Mouse (Mus musculus) cerebellum, postnatal 14 days (tissue): ENCODE data around the gene Nkiras2.

Experiments
- DNase-seq, 2 experiments: peaks; one replicate each; pipeline ENCODE4 v3.0.0; 2021; ENCODE audit warnings: mixed read lengths in 2 of 2

Nkiras2 gene

DNA sequence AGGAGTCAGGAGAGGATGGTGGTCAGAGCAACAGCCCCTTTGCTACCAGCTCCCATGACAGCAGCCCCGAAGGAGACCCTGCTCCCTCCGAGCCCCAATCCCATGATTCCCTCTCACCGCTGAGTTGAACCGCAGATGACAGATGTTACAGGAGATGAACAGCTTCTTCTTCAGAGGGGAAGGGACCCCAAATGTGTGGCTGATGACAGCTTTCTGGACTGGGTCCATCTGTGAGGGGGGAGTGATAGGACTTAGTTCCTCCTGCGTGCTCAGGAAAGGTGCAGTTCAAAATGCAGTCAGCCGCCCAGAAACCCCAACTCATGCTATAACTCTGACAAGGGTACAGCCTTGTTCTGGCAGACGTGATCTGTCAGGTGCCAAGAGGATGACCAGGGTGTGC, 15.5 kb downstream of the Nkiras2 start:
- no peak for DNase-seq

DNA sequence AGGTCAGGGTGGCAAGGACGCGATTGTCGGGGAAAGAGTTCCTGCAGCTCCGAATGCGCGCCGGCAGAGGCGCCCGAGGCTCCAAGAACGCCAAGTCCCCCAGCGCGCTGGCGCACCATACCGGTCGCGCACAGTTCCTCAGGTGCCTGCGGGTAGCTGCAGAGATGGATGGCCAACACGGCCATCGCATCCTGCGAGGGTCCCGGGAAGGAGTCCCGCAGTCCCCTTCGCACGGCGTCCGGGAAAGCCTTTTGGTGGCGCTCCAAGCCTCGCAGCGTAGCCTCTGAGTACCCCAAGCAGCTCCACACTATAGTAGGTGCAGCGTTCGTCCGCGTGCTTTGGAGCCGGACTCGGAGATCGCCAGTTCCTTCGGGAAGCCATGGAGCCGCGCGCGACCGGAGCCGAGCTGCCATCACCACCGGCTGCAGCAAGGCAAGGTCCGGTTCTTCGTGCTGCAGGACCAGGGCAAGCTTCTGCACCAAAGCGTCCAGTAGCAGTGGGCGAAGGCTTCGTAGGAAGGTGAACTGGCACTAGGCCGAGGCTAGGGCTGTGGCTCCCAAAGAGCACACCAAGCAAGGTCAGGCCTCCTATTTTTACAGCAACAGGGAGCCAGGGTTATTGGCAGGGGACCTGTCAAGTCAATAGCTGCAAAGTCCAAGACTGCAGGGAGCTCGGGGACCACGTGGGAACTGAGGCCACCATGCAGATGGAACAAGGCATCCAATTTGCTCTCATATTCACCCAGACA, 21.3 kb downstream of the Nkiras2 start:
- DNase-seq = peak; percentile 67 to 72

DNA sequence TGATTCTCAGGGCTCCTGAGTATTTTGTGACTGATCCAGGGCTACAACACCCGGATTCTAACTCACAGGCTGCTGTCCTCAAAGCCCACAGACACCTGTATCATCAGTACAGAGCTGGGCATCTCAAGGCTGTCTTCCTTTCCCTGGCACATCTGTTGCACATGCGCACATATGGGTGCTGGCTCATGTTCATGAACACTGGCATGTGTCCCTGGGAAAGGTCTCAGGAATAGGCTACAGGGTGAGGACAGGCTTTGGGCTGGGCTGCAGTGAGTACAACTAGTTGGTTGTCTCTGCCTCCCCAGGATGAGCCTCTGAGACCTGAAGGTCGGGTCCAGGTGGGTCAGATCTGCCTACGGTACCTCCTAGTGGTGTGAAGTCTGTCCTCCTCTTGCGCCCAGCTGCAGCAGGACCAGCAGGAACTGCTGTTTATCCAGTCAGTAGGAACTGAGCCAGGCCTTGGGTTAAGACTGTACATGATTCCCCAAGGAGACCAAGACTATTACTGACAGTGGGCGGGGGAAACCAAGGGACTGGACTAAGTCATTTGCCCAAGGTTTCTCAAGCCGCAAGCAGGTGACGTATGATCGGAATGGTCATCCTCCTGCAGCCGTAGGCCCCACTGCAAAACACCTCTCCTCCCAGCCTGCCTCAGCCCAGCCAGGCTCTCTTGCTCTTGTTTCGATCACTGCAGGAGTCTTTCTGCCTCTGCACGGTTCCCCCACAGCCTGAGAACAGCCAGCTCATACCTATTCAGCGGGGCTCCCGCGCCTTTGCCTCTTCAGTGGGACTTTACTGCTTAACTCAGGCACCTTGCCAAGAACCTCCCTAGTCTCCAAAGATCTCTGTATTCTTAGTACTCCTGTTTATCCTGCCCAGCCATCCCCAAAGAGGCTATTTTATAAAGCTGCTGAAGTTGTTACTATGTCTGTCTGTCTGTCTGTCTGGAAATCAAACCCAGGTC, 24.9 kb downstream of the Nkiras2 start:
- DNase-seq = no peak

DNA sequence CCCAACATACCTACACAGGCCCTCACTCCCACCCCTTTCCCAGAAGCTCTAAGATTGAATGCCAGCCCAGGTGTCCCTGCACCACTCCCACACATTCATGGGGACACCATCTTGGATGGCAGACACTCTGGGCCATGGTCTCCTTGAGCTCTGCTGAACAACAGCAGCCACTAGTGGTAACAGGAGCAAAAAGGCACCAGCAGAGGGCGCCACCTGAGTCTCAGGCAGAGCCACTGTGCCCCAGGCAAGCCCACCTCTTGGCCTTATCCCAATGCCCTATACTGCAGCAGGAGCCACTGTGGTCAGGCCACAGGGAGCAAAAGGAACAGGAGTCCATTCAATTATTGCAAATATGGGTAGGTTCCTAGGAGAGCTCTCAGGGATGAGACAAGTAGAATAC, 27.2 kb downstream of the Nkiras2 start:
- peak; percentile 52 to 83 for DNase-seq

DNA sequence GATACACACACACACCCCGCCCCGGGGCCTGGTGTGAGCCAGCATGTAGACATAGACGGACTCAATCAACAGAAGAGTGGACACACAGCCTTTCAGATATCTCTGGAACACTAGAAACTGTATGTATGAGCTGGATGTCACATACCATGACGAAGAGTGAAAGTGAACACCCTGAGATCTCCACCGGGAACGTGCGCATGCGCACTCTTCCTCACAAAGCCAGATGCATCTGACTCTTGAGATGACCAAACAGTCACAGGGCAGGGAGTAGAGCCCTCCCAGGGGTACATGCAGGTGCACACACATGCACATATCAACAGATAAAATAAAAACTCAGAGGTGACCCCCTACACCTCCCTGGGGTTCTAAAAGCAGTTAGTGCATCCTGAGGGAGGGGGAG, 29.4 kb downstream of the Nkiras2 start:
- DNase-seq = no peak

DNA sequence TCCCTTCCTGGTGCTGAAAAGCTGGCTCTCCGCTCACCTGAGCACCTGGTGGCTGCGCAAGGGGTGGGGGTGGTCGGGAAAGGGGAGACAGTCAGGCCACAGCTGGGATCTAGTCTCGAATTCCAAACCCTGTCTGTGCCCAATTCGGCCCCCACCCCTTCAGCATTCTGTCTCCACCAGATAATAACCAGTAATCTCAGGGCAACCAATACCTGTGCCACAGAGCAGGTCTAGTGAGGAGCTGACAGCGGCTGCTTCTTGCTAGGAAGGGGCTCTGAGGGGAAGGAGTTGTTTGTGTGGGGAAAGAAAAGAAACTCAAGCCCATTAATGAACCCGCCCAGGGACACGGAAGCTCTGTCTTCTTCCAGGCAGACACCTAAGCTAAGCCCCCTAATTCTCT, 32.2 kb downstream of the Nkiras2 start:
- no peak for DNase-seq

DNA sequence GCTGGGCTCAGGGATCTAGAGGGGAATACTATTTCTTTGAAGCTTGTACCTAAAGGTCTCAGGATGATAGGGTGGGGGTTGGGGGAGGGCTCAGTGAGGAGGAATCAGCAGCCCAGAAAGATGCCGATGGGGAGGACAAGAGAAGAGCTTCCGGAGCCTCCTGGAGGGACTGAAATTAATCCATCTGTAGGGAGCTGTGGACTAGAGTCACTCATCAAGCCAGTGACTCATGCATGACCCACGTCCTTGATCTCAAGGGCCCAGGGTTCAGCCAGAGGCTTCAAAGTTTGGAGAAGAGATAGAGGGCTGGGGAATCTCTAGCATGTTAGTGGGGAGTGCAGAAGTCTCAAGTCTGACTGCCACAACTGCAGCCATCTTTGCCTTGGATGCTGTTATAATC, 32.7 kb downstream of the Nkiras2 start:
- DNase-seq = no peak

DNA sequence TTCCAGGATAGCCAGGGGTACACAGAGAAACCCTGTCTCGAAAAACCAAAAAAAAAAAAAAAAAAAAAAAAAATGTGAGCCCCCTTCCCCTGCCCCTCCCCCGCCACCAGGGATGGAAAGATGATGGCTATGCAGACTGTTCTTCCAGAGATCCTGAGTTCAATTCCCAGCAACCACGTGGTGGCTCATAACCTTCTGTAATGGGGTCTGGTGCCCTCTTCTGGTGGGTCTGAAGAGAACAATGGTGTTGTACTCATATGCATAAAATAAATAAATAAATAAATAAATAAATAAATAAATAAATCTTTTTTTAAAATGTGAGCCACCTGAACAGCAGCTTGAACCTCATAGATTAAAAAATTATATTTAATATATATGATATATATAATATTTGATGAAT, 36.5 kb downstream of the Nkiras2 start:
- peak in 1 of 2 experiments; percentile 40 for DNase-seq

DNA sequence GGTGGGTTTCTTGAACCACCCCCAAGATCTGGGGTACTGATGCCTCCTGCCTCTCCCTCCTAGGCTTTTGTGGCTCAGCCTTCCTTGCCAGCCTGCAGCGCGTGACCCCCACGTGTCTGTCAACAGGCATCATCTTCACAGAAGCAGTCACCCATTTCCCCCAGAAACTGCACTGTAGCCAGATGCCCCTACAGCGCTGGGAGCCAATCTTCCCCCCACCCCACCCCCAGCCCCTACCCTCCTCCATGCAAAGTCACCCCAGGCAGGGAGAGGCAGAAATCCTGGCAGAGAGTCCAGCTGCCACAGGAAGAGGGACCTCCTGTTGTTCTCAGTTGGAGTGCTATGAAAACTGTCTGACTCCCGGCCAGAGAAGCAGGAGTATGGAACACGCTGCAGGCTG, 37.4 kb downstream of the Nkiras2 start:
- peak; percentile 70 to 84 for DNase-seq

DNA sequence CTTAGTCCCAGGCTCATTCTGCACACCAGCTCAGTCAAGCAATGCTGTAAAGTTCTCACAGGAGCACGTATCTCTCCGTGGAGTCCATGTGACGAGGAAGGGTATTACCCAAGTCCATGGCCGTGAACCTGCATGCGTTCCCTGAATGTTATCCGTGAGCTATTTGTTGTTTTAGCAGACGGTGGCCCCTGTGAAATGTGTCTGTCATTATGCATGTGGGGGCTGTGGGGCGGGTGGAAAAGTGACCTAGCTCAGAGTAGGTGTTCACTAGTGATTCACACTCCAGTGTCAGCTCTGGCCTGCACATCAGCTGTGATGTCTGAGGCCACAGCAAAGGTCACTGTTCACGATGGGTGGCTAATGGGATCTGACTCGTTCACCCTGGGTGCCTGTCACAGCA, 40.8 kb downstream of the Nkiras2 start:
- DNase-seq = no peak

DNA sequence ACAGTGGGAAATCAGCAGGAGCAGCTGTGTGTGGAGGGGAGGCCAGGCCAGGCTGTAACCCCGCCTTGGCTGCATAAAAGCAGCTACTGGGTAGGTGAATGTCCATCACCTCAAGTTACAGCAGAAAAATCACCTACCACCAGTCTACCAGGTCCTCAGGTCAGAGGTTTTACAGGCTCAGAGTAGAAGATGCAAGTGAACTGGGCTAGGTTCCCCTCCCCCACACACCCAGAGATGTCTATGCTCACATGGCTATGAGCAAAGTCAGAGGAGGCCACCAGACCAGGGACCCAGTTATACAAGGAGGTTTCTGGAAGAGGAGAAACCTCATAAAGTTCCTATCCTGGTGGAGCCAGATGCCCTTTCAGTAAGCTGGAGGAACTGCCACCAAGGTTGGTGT, 52.0 kb downstream of the Nkiras2 start:
- DNase-seq = no peak

DNA sequence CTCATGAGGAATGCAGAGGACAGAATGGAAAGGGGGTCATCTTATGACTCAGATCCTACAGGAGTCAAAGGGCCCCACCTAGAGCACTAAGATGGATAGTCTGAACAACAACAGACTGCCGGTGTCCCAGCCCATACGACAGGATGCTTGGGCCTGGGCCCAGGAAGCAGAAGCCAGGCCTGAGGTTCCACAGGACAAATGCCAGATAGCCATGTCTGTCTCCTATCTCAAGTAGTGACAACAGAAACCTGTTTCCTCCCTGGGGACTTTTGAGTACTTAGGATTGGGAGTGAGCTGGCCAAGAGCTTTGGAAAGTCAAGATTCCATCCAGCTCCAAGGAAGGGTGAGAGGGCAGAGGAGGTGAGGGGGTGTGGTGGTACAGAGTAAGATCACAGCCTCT, 52.9 kb downstream of the Nkiras2 start:
- peak; percentile 59 to 63 for DNase-seq

DNA sequence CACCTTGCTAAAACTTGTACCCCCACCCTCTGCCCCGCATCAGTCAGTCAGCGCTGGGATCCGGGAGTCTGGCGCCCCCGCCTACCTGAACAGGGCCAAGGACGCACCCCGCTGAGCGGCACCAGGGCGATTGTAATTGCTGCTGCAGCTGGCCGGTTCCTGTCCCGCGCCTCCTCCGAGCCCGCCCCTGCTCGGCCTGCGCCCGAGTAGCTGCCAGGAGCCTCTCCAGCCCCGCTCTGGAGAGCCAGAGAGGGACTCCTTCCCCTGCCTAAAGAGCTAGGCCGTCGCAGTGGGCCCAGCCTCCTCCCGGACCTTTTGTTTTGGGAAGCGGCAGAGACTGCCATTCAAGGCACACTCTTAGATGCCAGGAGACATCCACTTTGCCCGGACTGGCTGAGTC, 54.1 kb downstream of the Nkiras2 start:
- DNase-seq = peak; percentile 39 to 63
